Mouse (Mus musculus) bone marrow macrophage, adult 2 months (primary cell): ENCODE measurements around the gene Rreb1.

Source experiments
- CTCF ChIP-seq: IDR thresholded peaks from 2 replicates; pipeline ENCODE4 v1.5.1; 2012; ENCODE audit warnings: low read depth, mild to moderate bottlenecking, low read length, moderate library complexity
- POLR2A ChIP-seq: IDR thresholded peaks from 2 replicates; pipeline ENCODE4 v1.6.1; 2012; ENCODE audit warnings: mild to moderate bottlenecking, low read depth, low read length, borderline replicate concordance

DNA sequence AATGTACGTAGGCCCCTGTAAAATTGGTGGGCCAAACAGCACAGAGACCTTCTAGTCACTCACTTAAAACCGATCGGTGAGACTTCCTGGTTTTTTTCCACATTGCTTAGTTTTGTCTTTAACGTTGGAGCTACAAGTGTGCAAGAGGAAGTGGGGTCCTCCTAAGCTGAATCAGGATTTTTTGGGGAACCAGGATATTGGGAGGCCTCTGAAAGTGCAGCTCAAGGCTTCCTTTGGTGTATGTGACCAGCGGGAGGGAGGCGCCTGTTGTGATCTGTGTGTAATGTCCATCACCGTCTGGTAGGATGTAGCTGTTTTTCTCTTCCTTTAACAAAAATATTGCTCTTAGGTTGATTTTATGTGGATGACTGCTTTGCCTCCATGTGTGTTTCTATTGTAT is 67.4 kb downstream of the Rreb1 start:
- TF ChIP-seq POLR2A = no peak
- TF ChIP-seq CTCF = no peak
